Mouse (Mus musculus): ENCODE data around the gene Gnai1. TPM values are rescaled to one million over a fixed set of nuclear protein-coding genes. Genes with fewer than 3 reads are reported as not detected.

The Gnai1 gene
- total and polyA plus RNA-seq, 2 experiments from 2014 or later: 51.1 to 95.9 TPM

DNA sequence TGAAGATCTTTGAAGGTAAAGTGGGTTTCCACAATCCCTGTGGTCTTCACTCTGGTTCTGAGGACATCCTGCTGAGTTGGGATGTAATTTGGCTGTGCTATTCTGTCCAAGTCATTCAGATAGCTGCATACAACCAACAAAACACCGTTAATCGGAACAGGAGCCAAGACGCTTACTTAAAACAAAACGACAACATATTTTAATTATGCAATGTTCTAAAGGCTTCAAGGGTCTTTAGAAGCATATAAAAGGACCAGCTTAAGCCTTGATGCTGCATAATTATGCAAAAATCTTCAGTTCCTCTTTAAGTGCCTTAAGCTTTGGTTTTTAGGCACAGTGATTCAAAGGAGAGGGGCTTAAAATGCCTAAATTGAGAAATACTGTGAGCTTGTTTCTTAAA, 70.6 kb downstream of the Gnai1 start:
- Histone ChIP-seq H3K4me3 (ENCODE audit: low read length) (no peak overlapping the region), H3K4me1 (ENCODE audit: insufficient read depth, low read length) (no peaks in the 10 kb centered on the region), H3K27me3 (ENCODE audit: insufficient read depth, low read length) (no peaks in the 10 kb centered on the region), H3K9me3 (ENCODE audit: low read length) (peaks cover 3% of the 10 kb centered on the region; the same call in 1 of the 2 replicates), H3K36me3 (ENCODE audit: insufficient read depth, low read length) (peaks cover 14% of the 10 kb centered on the region; the same call in 1 of the 2 replicates), H3K4me2 (ENCODE audit: low read depth, low read length) (no peak overlapping the region), H3K9ac (replicated peaks; ENCODE audit: low read length) (no peak overlapping the region), H3K27ac (no peak overlapping the region)
- 57% methylated on average over 4 of the region's 4 CpGs for WGBS
- ATAC-seq (no peak), DNase-seq (ENCODE audit: low spot score) (no peak)
- no peak for TF ChIP-seq CTCF (IDR thresholded peaks at IDR 0.05; ENCODE audit: low read depth)

DNA sequence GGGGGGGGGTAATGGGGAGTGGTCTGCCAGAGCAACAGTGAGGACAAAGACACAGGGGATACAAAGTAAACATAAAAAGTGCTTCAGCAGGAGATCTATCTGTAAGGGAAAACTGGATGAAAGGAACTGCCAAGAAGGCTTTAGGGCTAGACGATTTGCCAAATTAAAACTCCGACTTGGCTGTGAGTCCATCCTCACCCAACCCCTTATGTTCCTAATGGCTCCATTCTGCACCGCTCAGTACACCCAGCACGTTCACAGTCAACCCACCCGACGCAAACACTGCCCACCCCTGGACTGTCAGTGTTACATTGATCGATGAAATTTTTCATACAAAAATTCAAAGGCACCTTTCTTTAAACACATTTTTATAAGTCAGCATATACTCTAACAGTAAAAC, 71.5 kb downstream of the Gnai1 start:
- peaks cover 3% of the 10 kb centered on the region; the same call in 1 of the 2 replicates for H3K9me3 ChIP-seq (ENCODE audit: low read length)
- H3K4me1 ChIP-seq (ENCODE audit: insufficient read depth, low read length): no peaks in the 10 kb centered on the region
- H3K27me3 ChIP-seq (ENCODE audit: insufficient read depth, low read length): no peaks in the 10 kb centered on the region
- no peak overlapping the region for H3K9ac ChIP-seq (replicated peaks; ENCODE audit: low read length)
- H3K27ac ChIP-seq: no peak overlapping the region
- H3K36me3 ChIP-seq (ENCODE audit: insufficient read depth, low read length): peaks cover 14% of the 10 kb centered on the region; the same call in 1 of the 2 replicates
- H3K4me2 ChIP-seq (ENCODE audit: low read depth, low read length): no peak overlapping the region
- no peak for ATAC-seq
- 60% methylated on average over 7 of the region's 7 CpGs for WGBS
- H3K4me3 ChIP-seq (ENCODE audit: low read length): no peak overlapping the region
- no peak for TF ChIP-seq CTCF (IDR thresholded peaks at IDR 0.05; ENCODE audit: low read depth)
- DNase-seq (ENCODE audit: low spot score): no peak

DNA sequence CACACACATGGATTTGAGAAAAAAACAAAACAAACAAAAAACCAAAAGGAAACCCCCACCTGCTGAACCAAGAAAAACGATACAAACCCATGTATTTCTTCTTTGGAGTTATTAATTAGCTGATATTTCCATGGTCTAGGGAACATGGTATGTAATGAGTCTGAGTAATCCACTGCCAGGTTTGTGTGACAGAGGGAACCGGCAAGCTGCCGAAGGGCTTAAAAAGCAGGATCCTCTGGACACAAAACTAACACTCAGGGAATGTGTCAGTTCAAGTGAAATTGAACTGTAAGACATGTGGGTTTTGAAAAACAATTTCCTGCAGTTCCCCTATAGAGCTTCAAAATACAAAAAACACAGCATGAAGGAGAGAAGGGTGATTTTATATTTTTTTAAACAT, 72.1 kb downstream of the Gnai1 start:
- Histone ChIP-seq H3K27ac (no peak overlapping the region), H3K4me1 (ENCODE audit: insufficient read depth, low read length) (no peaks in the 10 kb centered on the region), H3K4me2 (ENCODE audit: low read depth, low read length) (no peak overlapping the region), H3K9ac (replicated peaks; ENCODE audit: low read length) (no peak overlapping the region), H3K27me3 (ENCODE audit: insufficient read depth, low read length) (no peaks in the 10 kb centered on the region), H3K36me3 (ENCODE audit: insufficient read depth, low read length) (peaks cover 14% of the 10 kb centered on the region; the same call in 1 of the 2 replicates), H3K4me3 (ENCODE audit: low read length) (no peak overlapping the region), H3K9me3 (ENCODE audit: low read length) (peaks cover 3% of the 10 kb centered on the region; the same call in 1 of the 2 replicates)
- TF ChIP-seq CTCF (IDR thresholded peaks at IDR 0.05; ENCODE audit: low read depth): no peak
- 57% methylated on average over 3 of the region's 3 CpGs for WGBS
- DNase-seq (ENCODE audit: low spot score) (no peak), ATAC-seq (no peak)

DNA sequence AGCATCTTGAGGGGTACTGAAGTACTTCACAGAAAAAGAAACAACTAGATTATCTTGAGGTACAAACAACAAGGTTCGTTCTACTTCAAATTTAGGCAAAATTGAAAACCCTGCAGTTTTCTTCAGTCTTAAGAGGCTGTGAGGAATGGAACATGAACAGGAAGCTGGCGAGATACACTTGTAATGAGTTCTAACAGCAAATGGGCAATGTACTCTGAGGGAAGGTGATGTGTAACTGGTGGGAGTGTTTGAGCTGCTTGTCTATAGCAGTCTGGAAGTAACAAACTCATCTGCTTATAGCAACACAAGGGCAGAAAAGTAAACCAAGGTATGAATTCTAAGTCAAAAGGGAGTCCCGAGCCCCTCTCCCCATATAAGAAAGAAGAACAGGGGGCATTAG, 78.1 kb downstream of the Gnai1 start:
- peaks cover 3% of the 10 kb centered on the region; the same call in 1 of the 2 replicates for H3K9me3 ChIP-seq (ENCODE audit: low read length)
- no peak overlapping the region for H3K9ac ChIP-seq (replicated peaks; ENCODE audit: low read length)
- H3K27me3 ChIP-seq (ENCODE audit: insufficient read depth, low read length): no peaks in the 10 kb centered on the region
- 93% methylated on average over 3 of the region's 3 CpGs for WGBS
- peaks cover 6% of the 10 kb centered on the region; the same call in 1 of the 2 replicates for H3K36me3 ChIP-seq (ENCODE audit: insufficient read depth, low read length)
- H3K4me1 ChIP-seq (ENCODE audit: insufficient read depth, low read length): no peaks in the 10 kb centered on the region
- no peak overlapping the region for H3K4me2 ChIP-seq (ENCODE audit: low read depth, low read length)
- no peak overlapping the region for H3K27ac ChIP-seq
- H3K4me3 ChIP-seq (ENCODE audit: low read length): no peak overlapping the region
- ATAC-seq (no peak), DNase-seq (ENCODE audit: low spot score) (no peak)
- no peak for TF ChIP-seq CTCF (IDR thresholded peaks at IDR 0.05; ENCODE audit: low read depth)

DNA sequence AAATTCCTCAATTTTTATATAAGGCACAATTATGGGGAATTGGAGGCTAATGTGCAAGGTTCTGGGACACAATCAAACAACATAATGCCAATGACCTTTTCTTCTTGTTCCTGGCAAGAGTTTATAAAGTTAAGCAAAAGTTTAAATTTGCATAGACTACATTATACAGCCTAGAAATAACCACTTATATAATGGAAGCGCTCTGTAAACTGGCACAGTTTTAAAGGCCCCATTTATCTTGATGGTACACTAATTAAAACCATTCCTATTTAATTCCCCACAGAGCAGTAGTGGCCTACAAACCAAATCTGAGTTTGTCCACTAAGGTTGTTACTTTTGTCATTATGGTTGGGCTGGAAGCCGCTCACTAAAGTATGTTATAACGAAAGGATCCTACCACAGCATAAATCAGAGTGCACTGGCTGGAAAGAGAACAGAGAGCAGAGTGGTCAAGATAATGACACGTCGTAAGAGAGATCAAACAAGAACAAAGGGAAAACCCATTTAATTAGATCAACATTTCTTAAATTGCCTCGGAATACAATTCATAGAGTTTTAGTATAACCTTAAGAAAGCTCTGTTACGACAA, 85.7 kb downstream of the Gnai1 start:
- no peaks in the 10 kb centered on the region for H3K27me3 ChIP-seq (ENCODE audit: insufficient read depth, low read length)
- DNase-seq (ENCODE audit: low spot score) (no peak), ATAC-seq (no peak)
- H3K4me3 ChIP-seq (ENCODE audit: low read length): no peak overlapping the region
- H3K9me3 ChIP-seq (ENCODE audit: low read length): no peaks in the 10 kb centered on the region
- no peak for TF ChIP-seq CTCF (IDR thresholded peaks at IDR 0.05; ENCODE audit: low read depth)
- H3K4me1 ChIP-seq (ENCODE audit: insufficient read depth, low read length): no peaks in the 10 kb centered on the region
- peaks cover 11% of the 10 kb centered on the region; the same call in 1 of the 2 replicates for H3K36me3 ChIP-seq (ENCODE audit: insufficient read depth, low read length)
- 90% methylated on average over 7 of the region's 7 CpGs for WGBS
- no peak overlapping the region for H3K4me2 ChIP-seq (ENCODE audit: low read depth, low read length)
- H3K27ac ChIP-seq: no peak overlapping the region
- no peak overlapping the region for H3K9ac ChIP-seq (replicated peaks; ENCODE audit: low read length)

DNA sequence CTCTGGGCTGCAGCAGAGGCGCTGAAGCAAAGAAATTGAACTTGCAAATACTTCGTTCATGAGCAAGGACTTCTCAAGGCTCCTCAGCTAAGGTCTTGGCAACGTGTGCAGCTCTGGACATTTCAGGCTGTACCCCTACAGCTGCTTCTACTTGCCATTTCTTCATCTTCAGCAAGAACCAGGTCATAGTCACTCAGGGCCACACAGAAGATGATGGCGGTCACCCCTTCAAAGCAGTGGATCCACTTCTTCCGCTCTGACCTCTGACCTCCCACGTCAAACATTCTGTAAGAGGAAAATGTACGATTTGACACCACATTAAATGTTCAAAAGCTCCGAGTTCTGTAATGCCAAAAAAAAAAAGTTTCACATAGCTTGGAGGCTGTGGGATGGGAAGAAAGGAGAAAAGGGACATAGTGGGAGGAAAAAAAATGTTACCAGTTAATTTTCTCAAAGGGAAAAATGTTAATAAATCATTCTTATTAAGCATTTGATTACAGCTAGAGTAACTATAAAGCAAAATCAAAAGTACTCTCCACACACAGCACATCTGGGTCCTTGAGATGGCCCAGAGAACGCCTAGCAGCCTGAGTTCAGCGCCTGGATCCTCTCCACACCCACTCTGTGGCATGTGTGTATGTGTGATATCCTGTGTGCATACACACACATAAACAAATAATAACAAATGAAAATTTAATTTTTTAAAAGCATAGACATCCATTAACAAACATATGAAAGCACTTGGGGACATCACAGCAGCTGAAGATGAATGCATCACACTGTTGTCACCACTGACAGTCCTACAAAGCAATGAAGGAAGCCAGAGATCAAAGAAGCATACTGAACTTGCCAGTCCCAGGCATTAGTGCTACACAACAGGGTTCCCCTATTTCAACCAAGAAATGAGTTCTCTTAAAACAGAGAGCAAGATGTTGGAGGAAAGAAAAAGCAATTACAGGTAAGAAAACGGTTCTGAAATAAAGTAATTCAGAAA, 86.6 kb downstream of the Gnai1 start:
- Histone ChIP-seq H3K36me3 (ENCODE audit: insufficient read depth, low read length) (peaks cover 11% of the 10 kb centered on the region; the same call in 1 of the 2 replicates), H3K4me3 (ENCODE audit: low read length) (no peak overlapping the region), H3K9me3 (ENCODE audit: low read length) (no peaks in the 10 kb centered on the region), H3K27me3 (ENCODE audit: insufficient read depth, low read length) (no peaks in the 10 kb centered on the region), H3K4me1 (ENCODE audit: insufficient read depth, low read length) (no peaks in the 10 kb centered on the region), H3K9ac (replicated peaks; ENCODE audit: low read length) (no peak overlapping the region), H3K4me2 (ENCODE audit: low read depth, low read length) (no peak overlapping the region), H3K27ac (no peak overlapping the region)
- no peak for DNase-seq (ENCODE audit: low spot score)
- 87% methylated on average over 11 of the region's 11 CpGs for WGBS
- no peak for TF ChIP-seq CTCF (IDR thresholded peaks at IDR 0.05; ENCODE audit: low read depth)
- no peak for ATAC-seq
